Mouse (Mus musculus) kidney, adult 2 months (tissue): ENCODE measurements around the gene Ccpg1.

ENCODE experiments used
- CTCF ChIP-seq: fragments of 200-500 bp; conservative IDR thresholded peaks from 2 replicates; pipeline ENCODE4 v1.5.1; 2011; ENCODE audit warnings: low read depth, mild to moderate bottlenecking, control low read depth, low read length, moderate library complexity, mixed read lengths; ENCODE audit not compliant: insufficient read depth, insufficient read length
- POLR2A ChIP-seq: fragments of 200-500 bp; IDR thresholded peaks from one replicate; pipeline ENCODE4 v1.6.1; 2011; ENCODE audit warnings: low read depth, low read length, control low read depth

GRCm38 (mm10) chr9:72983066-72983465 lies 2.2 kb upstream of the Ccpg1 start:
- TF ChIP-seq POLR2A: no peak
- TF ChIP-seq CTCF: no peak
